Mouse (Mus musculus): ENCODE results near the gene Slc24a4.
A peak's percentile ranks its signal among the peaks of the same experiment; 100 is the strongest.
"Not testable (repeated sequence)": the region's sequence is repeated elsewhere in the genome, so short reads cannot be mapped to it uniquely, and the experiment has no call there.

Slc24a4 gene

DNA sequence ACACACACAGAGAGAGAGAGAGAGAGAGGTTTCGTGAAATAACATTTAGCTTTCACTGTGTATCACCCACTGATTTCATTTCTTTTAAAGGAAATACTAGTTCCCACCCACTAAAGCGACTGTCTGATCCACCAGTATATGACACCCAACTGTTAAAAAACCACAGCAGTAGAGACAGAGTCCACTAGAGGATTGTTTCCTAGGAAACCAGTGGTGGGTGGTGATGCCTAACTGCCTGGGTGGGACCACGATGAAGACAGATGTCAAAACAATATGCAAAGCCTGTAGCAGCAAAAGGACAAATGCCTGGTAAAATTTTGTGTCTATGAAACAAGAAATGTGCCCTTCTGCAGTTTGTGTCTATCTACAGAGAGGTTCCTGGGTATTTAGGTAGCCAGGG lies 122.5 kb downstream of the Slc24a4 start:
- DNase-seq, result no peak

DNA sequence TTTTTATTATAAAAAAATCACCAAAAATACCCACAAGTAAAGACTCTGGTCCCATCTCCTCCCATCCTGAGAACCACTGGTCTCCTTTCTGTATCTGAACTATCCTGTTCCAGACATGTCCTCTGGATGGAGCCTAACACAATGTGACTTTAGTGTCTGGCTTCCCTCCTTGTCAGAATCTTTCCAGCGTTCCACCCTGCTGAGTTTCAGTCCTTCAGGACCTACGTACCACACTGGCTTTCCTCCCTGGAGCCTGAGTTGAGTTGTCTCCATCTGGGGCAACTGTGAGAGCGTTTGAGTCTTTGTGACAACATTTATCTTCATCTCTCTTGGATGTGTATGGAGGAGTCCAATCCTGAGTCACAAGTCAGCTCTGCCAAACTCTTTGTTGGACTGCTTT lies 123.5 kb downstream of the Slc24a4 start:
- no peak for DNase-seq

DNA sequence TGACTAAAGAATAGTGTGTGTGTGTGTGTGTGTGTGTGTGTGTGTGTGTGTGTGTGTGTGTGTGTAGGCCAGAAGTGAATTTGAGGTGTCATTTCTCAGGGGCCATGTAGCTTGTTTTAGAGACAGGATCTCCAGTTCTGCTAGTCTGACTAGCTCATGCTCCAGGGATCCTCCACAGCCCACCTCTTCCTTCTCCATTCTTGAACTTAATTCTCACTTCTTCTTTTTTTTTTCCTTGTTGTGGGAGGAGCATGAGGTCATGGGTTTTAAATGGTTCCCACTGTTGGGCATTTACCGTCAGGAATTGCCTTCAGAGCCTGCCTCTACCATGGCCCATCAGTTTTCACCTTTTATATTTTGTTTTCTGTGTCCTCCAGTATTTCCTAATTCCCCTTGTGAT lies 124.0 kb downstream of the Slc24a4 start:
- DNase-seq, result no peak

DNA sequence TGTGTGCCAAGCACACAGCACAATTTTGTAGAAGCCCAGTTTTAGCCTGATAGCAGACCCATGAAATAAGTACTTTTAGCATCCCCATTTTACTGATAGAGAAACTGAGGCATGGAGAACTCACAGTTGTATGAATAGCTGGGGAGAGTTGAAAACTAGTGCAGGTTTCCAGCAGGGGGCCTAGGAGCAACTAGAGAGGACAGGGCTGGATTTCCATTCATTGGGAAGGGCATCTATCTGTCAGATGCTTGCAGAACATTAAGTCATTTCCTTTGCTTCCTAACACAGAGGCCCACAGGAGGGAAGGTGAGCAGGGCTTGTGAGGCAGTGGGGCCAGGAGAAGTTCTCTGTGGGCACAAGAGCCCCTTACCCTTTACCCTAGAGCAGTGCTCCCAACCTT lies 126.5 kb downstream of the Slc24a4 start:
- no peak for DNase-seq

DNA sequence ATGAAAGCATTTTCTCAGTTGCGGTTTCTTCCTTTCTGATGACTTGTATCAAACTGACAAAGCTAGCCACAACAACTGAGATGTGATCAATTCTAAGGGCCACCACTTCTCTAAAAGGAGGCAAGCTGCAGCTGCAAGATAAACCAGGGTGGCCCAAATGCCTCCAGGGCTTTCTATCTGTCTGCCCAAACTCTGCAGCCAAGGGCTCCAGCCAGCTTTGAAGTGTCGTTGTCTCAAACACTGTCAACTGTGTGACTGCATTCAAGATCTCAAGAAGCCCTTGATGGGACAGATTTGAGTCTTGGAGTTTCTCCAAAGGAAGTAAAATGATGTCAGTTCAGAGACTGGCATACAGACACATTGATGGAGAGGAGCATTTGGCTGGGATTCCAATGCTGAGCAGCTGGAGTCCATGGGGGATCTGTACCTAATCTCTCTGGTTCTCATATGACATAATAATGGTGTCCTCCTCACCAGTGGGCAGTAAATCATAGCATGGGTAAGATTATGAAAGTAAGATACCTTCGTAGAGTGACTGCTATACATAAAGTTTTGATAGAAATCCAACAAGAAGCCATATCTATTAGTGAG lies 130.1 kb downstream of the Slc24a4 start:
- DNase-seq, result no peak

DNA sequence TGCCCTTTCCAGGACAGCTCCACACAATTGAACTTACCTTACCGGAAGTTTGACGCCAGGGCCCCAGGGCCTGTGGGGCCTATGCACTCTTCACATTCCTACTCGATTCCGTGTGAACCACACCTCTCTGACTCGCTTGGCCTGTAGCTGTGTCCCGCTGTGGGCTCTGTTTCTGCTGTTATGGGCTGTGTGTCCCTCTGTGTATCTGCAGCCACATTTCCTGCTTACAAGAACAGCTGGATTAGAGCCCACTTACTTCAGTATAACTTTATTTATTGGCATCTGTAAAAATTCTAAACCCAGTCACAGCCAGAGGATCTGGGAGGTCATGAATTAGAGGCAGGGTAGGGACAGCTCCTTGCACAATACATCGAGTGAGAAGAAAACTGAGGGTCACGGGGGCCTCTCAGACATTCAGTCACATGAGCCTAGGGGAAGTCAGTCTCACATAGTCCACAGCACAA lies 133.4 kb downstream of the Slc24a4 start:
- peak; percentile 44 to 60 for DNase-seq

DNA sequence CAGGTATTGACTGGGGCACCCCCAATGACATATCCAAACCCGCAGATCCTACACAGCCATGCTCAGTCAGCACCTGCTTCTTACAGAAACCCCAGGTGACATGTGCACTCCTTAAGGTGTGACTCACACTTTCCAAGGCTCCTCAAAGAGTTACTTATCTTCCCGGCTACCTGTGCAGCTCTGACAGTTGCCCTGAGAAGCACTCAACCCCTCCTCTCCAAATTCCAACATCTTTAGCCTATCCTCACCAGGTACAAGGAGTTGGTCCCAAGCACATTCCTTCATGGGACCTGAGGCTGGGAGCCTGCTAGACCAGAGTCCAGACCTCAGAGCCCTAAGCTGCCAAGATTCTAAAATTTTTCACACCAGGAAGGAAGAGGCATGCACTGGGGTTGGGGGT lies 134.3 kb downstream of the Slc24a4 start:
- DNase-seq, result peak in 1 of 2 experiments; percentile 56

DNA sequence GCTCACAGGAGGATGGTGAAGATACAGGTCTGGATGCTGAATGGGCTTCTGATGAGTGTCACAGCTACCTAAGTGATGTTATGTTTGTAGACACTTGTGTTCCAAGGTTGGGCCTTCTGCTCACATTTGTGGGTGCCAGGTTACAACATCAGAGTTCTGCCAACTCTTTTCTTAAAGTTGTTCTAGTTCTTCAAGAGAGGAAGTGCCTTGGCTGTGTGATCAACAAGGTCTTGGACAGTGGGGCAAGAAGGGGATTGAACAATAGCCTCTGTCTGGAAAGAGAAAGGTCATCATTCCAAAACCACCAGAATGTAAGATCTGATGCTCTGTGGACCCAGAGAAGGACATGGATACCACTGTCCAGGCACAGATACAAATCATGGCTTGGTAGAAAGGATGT lies 134.7 kb downstream of the Slc24a4 start:
- no peak for DNase-seq

DNA sequence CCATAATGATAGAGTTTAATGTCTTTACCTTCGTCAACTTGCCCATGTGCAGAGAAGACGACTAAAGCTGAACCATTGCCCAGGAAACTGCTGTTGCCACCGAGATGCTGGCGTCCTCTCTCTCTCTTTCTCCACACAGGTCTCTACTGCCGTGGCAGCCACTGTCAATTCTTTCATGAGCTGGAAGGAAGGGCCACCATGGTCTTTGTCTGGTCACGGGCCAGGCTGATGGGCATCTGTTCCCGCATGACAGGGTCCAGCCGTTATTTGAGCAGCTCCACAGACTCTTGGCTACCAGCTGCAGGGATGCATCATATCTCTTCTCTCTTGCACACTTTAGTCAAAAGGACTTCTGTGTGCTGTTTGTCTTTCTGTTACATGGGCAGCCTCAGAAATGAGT lies 137.9 kb downstream of the Slc24a4 start:
- DNase-seq, result no peak

DNA sequence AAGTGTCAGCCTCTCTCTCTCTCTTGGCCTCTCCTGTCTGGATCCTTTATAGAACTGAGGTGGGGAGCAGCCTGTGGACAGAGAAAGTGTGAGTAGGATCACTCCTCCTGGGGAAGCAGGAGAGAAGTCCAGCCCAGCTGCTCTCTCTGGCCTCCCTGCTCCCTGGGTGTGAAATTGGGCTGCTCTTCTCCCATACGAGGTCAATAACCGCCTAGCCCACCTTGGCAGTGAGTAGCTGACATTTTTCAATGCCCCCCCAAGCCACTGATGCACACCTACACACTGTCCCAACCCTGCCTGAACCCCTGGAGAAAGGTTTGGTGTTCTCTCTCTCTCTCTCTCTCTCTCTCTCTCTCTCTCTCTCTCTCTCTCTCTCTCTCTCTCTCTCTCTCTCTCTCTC lies 140.6 kb downstream of the Slc24a4 start:
- DNase-seq, result no peak

DNA sequence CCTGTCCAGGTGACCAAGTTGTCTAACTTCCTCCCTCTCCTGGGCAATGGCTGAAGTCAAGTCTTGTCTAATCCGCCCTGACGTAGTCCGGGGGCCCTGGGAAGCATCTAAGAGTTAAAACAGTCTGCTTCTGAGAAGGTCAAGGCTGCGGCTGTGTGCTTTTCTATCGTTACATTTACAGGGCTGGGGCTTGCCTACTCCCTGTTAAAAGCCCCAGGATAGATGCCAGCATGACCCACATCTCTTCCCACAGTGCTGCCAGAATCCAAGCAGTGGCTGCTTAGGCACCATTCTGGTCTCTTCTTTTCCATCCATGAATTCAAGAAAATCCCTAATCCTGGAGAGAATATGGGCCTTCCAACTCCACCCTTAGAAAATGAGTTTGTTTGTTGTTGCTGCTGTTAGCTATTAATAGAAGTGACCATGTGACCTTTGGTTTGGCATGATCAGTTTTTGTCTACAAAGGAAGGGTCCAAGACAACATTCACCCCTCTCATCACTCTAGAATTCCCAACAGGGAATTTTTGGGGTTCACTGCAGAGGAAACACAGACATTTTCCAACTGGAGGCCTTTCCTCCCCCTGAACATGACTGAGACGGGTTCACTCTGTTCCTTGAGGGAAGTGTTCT lies 142.4 kb downstream of the Slc24a4 start:
- DNase-seq, result no peak

DNA sequence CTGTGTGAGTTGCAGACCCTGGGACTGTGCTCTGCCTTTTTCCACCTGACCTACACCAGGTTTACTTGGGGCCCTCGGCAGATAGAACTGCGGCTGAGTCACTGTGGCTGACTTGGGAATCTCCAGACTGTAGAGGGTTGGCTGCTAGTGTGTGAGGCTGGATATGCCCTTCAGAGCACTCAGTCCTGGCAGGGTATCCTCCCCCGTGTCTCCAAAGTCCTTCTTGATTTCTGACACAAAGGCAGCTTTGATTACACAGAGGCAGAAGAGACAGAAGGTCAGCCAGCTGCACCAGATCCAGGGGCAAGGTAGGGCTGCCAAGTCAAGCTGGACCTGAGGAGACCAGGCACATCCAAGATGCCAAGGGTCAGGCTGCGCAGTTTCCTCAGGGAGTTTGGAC lies 142.9 kb downstream of the Slc24a4 start:
- DNase-seq, result peak; percentile 59 to 67

DNA sequence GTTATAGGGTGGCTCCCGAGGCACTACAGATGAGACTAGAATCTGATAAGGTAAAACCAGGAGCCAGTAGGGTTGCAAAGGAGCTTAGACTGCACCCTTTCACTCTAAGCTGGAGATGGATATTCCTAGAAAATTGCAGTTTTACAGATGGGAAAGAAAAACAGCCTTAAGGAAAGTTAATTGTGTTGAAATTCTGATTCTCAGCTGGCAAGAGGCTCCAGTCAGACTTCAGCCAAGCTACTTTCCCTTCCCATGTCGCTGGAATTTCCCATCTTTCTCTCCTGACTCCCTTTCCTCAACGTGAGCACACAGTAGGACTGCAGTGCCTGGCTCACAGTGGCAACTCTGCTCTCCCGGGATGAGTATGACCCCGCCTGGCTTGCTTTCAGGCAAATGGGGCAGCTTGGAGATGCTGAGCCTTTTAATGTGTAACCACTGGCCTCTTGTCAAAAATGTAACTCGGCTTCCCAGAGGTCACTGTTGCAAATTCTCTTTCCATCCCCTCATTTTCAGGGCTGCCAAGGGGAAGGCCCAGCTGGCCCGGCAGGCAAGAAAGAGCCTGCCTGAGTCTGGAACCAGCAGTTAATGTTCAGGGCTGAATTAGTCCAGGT lies 147.4 kb downstream of the Slc24a4 start:
- DNase-seq, result peak; percentile 55 to 67

DNA sequence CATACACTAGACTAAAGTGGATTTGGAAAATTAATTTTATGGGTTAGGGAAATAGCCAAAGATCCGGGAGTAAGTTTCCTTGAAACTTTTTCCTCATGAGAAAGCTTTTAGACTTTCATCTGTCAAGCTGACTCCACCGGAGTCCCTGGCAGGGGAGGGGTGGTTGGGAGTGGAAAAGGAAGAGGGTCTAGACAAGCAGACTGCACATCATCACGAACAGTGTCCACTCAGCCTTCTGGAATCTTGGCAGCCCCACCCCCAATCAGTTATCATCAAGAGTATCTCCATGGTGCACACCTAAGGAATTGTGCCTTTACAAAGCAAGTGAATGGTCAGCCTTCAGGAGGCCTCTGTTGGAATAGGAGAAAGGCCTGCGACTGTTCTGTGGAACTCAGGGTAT lies 151.8 kb downstream of the Slc24a4 start:
- DNase-seq, result not testable (repeated sequence)

DNA sequence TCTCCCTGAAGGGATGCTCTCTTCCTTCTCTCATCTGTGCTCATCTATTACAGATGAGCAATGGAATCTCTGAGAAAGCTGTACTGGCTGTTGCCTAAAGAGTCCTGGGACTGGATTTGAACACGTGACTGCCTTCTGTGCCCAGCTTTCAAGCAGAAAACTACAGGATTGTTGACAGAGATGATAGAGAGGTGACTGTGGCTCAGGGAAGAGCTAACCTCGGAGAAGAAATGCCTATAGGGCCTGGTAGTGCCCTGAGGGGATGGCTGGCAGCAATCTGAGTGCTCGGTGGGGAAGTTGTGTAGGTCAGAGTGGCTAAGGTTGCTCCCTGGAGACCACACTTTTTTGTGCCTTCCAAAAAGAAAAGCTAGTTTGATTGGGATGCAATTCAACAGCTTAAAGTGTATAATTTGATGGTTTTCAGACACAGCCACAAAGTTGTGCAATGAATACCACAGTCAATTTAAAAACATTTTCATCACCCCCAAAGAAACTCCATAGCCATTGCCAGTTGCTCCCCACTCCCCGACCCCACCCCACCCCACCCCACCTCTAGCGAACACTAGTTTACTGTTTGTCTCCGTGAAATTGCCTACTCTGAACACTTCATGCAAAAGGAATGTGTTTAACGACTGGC lies 152.5 kb downstream of the Slc24a4 start:
- DNase-seq, result no peak

DNA sequence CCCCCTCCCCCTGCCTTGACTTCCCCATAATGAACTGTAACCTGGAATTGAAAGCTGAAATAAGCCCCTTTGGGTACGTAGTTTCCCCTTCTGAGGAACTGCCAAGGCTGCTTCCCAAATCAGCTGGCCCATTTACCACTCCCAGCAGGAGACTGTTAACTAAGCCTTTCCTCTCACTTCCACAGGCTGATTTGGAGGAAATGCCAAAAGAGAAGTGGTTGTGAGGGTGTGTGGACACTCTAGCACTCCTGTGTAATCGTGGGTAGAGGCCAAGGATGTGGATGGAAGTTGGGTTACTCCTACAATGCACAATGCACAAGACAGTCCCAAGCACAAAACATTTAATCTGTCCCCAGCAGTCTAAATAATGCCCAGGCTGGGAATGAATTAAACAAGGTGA lies 153.6 kb downstream of the Slc24a4 start:
- peak; percentile 42 to 64 for DNase-seq

DNA sequence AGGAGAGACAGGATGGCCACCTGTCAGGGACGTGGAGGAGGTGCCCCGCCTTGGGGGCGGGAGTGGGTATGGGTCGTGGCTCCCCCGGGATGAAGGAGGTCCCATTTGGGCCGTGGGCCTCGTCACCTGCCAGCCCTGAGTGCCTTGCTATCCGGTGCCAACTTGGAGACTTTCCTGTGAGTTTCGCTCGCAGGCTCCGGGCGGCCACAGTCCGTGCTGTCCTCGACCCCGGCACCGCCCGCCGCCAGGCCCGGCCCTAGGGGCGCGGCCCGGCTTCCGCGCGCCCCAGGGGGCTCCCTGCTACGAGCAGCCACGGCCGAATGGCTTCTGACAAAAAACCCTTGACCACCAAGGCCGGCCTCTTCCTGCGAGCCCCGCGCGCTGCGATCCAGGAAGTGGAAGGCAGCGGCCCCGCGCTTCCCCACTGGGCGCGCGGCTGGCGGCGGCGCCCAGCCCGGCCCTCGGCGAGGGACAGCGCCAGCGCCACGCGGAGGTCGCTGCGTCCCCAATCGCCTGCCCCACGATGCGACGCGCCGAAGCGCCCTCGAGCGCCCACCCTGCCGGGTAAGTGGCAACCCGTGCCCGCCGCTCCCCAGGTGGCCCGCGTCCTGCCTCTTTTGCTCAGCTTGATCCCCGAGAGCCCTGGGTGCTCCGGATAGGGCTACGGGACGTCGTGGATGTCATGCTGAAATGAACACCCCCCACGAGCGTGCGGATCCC lies 154.4 kb downstream of the Slc24a4 start, which contains the start of gene Rin3:
Rin3 (plus strand) TSS at position 286 of the 720 bp plus-strand sequence.
- peak; percentile 83 to 89 for DNase-seq

DNA sequence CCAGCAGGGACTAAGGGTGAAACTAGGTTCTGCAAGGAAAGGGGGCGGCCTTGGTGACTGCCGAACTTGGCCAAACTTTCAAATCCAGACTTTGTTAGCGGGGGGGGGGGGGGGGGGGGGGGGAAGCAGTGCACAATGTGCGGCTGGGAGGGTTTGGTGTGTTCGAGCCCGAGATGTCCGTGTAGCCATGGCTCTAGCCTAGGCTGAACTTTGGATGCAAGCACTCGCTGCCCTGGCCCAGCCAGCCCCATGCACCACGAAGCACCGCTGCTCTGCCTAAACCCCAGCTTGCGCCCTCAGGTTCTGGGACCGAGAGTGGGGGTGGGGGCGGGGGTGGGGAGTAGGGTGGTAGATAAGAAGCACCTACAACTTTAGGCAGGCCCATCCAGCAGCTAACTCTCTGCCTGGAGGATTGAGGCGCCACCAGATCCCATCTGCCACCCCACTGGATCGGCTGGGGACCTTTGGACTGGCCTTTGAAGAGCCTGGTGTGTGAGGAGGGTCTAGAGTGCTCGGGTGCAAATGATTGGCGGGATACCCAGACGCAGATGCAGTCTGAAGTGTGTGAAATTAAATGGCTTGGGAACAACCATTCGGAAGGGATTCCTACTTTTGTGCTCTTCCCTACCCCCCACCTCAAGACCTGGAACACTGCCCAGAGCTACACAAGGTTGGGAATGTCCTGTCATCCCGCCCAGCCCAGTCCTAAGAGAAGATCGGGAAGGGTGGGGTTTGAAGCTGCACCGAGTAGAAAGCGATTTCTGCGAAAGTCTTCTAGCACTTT lies 155.1 kb downstream of the Slc24a4 start:
- DNase-seq, result peak; percentile 82 to 86

DNA sequence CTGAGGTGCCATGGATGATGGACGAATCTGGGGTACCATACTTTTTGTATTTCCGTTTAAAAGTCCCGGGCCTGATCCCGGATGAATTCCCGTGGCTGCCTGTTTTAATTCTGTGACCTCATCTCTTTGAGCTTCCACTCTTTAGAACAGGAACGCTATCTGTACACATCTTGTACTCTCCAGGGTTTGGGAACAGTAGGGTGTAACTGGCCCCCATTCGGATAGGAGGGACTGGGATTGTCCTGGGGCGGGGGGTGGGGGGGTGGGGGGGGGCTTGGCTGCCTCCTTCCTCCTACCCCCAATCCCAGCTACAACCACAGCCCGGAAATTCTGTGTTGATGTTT lies 155.7 kb downstream of the Slc24a4 start:
- peak in 1 of 2 experiments; percentile 42 for DNase-seq

DNA sequence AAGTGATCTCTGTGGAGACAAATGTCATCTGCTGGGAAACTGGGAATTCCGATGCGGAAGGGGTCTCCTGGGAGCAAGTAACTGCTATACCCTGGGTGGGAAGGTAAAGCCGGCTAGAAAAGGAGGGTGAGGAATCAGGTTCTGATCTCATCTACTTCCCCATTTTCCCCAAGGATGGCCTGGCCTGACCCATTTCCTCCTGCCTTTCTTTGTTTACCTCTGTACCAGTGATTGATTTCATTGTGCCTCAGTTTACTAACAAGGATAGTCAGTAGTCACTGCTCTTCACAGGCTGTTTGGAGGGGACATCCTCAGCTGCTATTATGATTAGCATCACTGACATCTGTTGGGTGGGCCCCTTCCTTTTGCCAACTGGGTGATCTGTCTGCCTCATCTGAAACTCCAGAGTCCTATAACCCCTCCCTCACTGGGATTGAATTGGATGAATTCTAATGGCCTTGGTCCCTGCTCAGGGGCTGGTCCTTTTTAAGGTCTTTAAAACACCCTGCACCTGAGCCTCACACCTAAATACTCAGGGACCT lies 156.2 kb downstream of the Slc24a4 start:
- peak; percentile 43 to 69 for DNase-seq

DNA sequence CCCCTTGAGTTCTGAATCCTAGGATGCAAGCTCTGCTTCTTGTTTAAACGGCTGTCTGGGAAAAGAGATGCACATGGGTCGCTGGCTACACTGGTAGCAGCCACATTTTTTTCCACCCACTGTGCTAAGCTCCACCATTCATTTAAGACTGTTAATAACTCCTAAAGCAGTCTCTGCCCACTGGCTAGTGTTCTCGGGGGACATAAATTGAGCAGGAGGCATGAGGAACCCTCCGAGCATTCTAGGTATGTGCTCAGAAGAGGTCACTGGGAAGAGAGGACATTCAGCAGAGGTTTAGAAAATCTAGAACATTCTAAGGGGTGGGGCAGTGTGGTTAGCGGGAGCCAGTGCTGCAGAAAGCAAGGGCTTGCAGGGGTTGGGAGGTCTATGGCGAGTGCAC lies 156.8 kb downstream of the Slc24a4 start:
- DNase-seq, result no peak

DNA sequence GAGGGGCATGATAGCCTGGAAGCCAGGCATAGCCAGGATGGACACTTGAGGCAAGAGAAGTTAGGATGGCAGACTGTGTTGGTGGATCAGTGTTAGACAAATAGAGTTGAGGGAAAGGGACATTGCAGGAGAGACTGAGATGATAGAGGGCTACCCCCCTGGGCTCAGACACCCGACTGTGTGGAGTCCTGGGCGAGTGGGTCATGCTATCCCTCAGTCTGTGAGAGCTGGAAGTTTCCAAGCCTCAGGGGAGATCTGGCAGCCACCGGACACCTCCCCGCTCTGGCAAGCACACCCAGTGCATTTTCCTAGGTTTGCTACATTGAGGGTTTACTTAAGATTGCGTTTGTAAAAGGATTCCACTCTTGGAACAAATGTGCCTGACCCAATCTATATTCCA lies 157.2 kb downstream of the Slc24a4 start:
- no peak for DNase-seq

Data from lung, adult 18-20 months (tissue).